Mouse (Mus musculus): ENCODE data around the gene Rasgrf2. TPM values are rescaled to one million over a fixed set of nuclear protein-coding genes. Genes with fewer than 3 reads are reported as not detected.

Gene Rasgrf2
- total and polyA plus RNA-seq, 3 experiments, result not detected

DNA sequence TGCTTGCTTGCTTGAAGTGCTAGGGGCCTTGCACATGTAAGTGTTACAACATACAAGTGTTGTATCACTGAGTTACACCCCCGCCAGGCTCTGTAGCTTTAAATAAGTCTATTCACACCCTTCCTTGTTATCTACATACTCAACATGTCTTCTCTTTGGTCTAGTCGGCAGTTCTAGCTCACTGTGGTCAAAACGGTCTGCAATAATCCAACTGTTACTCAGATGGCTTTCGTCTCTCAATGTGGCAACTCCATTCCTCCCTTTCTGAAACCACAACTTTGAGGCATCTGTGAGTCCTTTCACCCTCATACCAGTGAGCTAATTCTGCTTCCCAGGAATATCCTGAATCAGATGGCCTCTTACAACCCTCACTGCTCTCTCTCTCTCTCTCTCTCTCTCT lies 17.4 kb upstream of the Rasgrf2 start:
- Histone ChIP-seq H3K27me3 (ENCODE audit: control insufficient read depth in 1 of 2, insufficient read depth in 2 of 2, low read length in 2 of 2) (no peaks in the 10 kb centered on the region; a peak in 1 of 4 replicates), H3K79me2 (ENCODE audit: control insufficient read depth, insufficient read depth, low read length, poor library complexity) (no peaks in the 10 kb centered on the region), H3K9ac (ENCODE audit: control insufficient read depth, low read depth, low read length, poor library complexity, severe bottlenecking) (no peak overlapping the region), H3K4me3 (ENCODE audit: control insufficient read depth in 1 of 2, insufficient read depth in 1 of 2, low read depth in 2 of 2, low read length in 2 of 2) (no peak overlapping the region), H3K27ac (ENCODE audit: control insufficient read depth, low read depth, low read length) (no peak overlapping the region), H3K9me3 (replicated peaks; ENCODE audit: insufficient read depth, low read length) (no peaks in the 10 kb centered on the region), H3K4me1 (ENCODE audit: control insufficient read depth in 1 of 2, insufficient read depth in 2 of 2, low read length in 2 of 2) (no peaks in the 10 kb centered on the region), H3K36me3 (ENCODE audit: control insufficient read depth in 1 of 2, insufficient read depth in 2 of 2, low read length in 2 of 2) (no peaks in the 10 kb centered on the region)
- no peak for DNase-seq (ENCODE audit: low read depth, low spot score)
- TF ChIP-seq ZNF384 (IDR thresholded peaks at IDR 0.05; ENCODE audit: low read depth, low read length) (no peak), ZMIZ1 (IDR thresholded peaks at IDR 0.05; ENCODE audit: low read depth, low read length) (no peak), CTCF (IDR thresholded peaks at IDR 0.05 in 2 of 3, conservative IDR thresholded peaks at IDR 0.05 in 1 of 3; ENCODE audit: control insufficient read depth in 1 of 3, insufficient read depth in 1 of 3, low read depth in 2 of 3, low read length in 3 of 3, poor library complexity in 1 of 3, severe bottlenecking in 1 of 3) (no peak), ELF1 (IDR thresholded peaks at IDR 0.05; ENCODE audit: low read depth, low read length) (no peak), USF2 (IDR thresholded peaks at IDR 0.05; ENCODE audit: borderline replicate concordance in 1 of 2, insufficient read depth in 1 of 2, low read depth in 1 of 2, low read length in 2 of 2) (no peak), GABPA (IDR thresholded peaks at IDR 0.05; ENCODE audit: low read depth, low read length) (no peak), MXI1 (IDR thresholded peaks at IDR 0.05; ENCODE audit: low read depth, low read length) (no peak), RAD21 (IDR thresholded peaks at IDR 0.05; ENCODE audit: low read depth, low read length) (no peak), POLR2A (IDR thresholded peaks at IDR 0.05; ENCODE audit: control insufficient read depth in 1 of 2, insufficient read depth in 1 of 2, low read depth in 1 of 2, low read length in 2 of 2, poor library complexity in 1 of 2) (no peak), NRF1 (IDR thresholded peaks at IDR 0.05; ENCODE audit: insufficient read depth, low read depth, low read length, poor library complexity, severe bottlenecking) (no peak), SIN3A (IDR thresholded peaks at IDR 0.05; ENCODE audit: low read length) (no peak), MYC (IDR thresholded peaks at IDR 0.05; ENCODE audit: low read depth, low read length) (no peak), ETS1 (IDR thresholded peaks at IDR 0.05; ENCODE audit: low read depth, low read length) (no peak), EP300 (IDR thresholded peaks at IDR 0.05; ENCODE audit: low read depth in 1 of 2, low read length in 2 of 2) (no peak), POLR2AphosphoS2 (IDR thresholded peaks at IDR 0.05; ENCODE audit: low read length) (no peak), CHD1 (IDR thresholded peaks at IDR 0.05; ENCODE audit: low read depth, low read length) (no peak), UBTF (IDR thresholded peaks at IDR 0.05; ENCODE audit: borderline replicate concordance, insufficient read depth, low read depth, low read length) (no peak), KAT2A (conservative IDR thresholded peaks at IDR 0.05; ENCODE audit: low read depth, low read length) (no peak), ZKSCAN1 (IDR thresholded peaks at IDR 0.05; ENCODE audit: low read depth, low read length) (no peak), TBP (IDR thresholded peaks at IDR 0.05; ENCODE audit: low read depth, low read length) (no peak)

DNA sequence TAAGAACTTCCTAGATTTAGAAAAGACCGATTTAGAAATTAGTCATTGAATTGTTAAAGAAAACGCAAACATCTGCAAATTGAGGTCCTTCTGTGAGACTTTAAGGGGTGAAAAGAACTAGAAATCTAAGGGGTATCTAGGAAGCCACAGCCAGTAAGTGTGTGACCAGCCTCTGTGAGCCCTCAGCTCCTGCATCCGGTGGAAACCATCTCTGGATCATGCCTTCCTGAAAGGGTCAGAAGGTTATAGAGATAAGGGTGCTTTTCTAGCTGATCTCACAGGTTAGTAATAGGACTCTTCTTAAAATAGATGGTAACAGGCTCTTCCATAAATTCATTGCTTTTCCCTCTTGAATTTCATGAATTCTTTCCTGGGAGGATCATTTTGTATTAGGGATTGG lies 3.3 kb upstream of the Rasgrf2 start:
- Histone ChIP-seq H3K4me1 (ENCODE audit: control insufficient read depth in 1 of 2, insufficient read depth in 2 of 2, low read length in 2 of 2) (no peaks in the 10 kb centered on the region), H3K27me3 (ENCODE audit: control insufficient read depth in 1 of 2, insufficient read depth in 2 of 2, low read length in 2 of 2) (no peaks in the 10 kb centered on the region; a peak in 1 of 4 replicates), H3K27ac (ENCODE audit: control insufficient read depth, low read depth, low read length) (no peak overlapping the region), H3K4me3 (ENCODE audit: control insufficient read depth in 1 of 2, insufficient read depth in 1 of 2, low read depth in 2 of 2, low read length in 2 of 2) (no peak overlapping the region), H3K9ac (ENCODE audit: control insufficient read depth, low read depth, low read length, poor library complexity, severe bottlenecking) (no peak overlapping the region), H3K79me2 (ENCODE audit: control insufficient read depth, insufficient read depth, low read length, poor library complexity) (no peaks in the 10 kb centered on the region), H3K36me3 (ENCODE audit: control insufficient read depth in 1 of 2, insufficient read depth in 2 of 2, low read length in 2 of 2) (no peaks in the 10 kb centered on the region), H3K9me3 (replicated peaks; ENCODE audit: insufficient read depth, low read length) (no peaks in the 10 kb centered on the region)
- TF ChIP-seq ZC3H11A (IDR thresholded peaks at IDR 0.05; ENCODE audit: low read depth, low read length) (no peak), TAL1 (IDR thresholded peaks at IDR 0.05; ENCODE audit: low read length) (no peak), MYB (IDR thresholded peaks at IDR 0.05; ENCODE audit: low read depth, low read length) (no peak), RAD21 (IDR thresholded peaks at IDR 0.05; ENCODE audit: low read depth, low read length) (no peak), RCOR1 (IDR thresholded peaks at IDR 0.05; ENCODE audit: low read depth, low read length) (no peak), ELF1 (IDR thresholded peaks at IDR 0.05; ENCODE audit: low read depth, low read length) (no peak), GABPA (IDR thresholded peaks at IDR 0.05; ENCODE audit: low read depth, low read length) (no peak), NELFE (IDR thresholded peaks at IDR 0.05; ENCODE audit: low read depth, low read length) (no peak), TCF12 (IDR thresholded peaks at IDR 0.05; ENCODE audit: low read depth, low read length) (no peak), MXI1 (IDR thresholded peaks at IDR 0.05; ENCODE audit: low read depth, low read length) (no peak), ZNF384 (IDR thresholded peaks at IDR 0.05; ENCODE audit: low read depth, low read length) (no peak), ZKSCAN1 (IDR thresholded peaks at IDR 0.05; ENCODE audit: low read depth, low read length) (no peak), CHD2 (IDR thresholded peaks at IDR 0.05; ENCODE audit: low read length) (no peak)
- DNase-seq (ENCODE audit: low read depth, low spot score), result no peak
